Mouse (Mus musculus): Measurements from ENCODE around the gene Atg101. TPM values are rescaled to one million over a fixed set of nuclear protein-coding genes. Genes with fewer than 3 reads are reported as not detected.

Atg101 gene
- 44.3 TPM for polyA plus RNA-seq (2015; fragmentation: Illumina TruSeq; extraction: RNeasy Lipid Tissue Mini Kit (QIAGEN cat#74804); ENCODE audit: low read depth, low replicate concordance)

GRCm38 (mm10) chr15:101283911-101284750, at the start of gene Atg101:
Gene Atg101, plus strand, starts transcription at chr15:101284272.

GRCm38 (mm10) chr15:101253886-101254795, 29.9 kb upstream of the Atg101 start, which contains the start of gene Nr4a1:
Gene Nr4a1, plus strand, starts transcription at chr15:101254269.

DNA sequence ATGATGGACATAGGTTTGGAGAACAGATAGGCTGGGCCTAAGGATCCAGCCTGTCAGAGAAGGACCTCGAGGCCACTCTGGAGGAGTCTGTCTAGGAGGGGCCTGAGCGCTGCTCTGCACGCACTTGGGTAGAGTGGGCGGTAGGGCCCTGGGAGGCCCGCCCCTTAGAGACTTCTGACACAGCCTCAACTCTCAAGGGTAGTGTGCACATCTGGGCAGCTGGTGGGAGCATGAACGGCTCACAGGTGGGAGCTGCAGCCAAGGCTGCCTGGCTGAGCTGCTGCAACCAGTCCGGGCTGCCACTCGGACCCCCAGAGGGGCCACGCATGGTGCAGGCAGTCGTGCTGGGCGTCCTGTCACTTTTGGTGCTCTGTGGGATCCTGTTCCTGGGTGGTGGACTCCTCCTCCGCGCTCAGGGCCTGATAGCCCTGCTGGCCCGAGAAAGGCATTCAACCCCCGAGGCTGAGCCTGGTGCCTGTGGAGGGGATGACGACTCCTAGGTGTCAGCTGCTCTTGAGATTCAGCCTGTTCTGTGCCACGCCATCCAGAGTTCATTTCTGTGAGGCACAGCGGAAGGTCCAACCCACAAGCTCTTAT, 9.1 kb downstream of the Atg101 start, which contains the start of gene 6030408B16Rik:
6030408B16Rik (plus strand) TSS at position 188 of the 597 bp plus-strand sequence.

Other genes with a start within 250 kb of the Atg101 start
- gene Gm47841, start 236.9 kb upstream of the Atg101 start, polyA plus RNA-seq (2015; fragmentation: Illumina TruSeq; extraction: RNeasy Lipid Tissue Mini Kit (QIAGEN cat#74804); ENCODE audit: low read depth, low replicate concordance) = not detected
- gene Fignl2, start 205.7 kb upstream of the Atg101 start, polyA plus RNA-seq (2015; fragmentation: Illumina TruSeq; extraction: RNeasy Lipid Tissue Mini Kit (QIAGEN cat#74804); ENCODE audit: low read depth, low replicate concordance) = 0.62 TPM
- not detected for gene Ankrd33, start 168.5 kb upstream of the Atg101 start, polyA plus RNA-seq (2015; fragmentation: Illumina TruSeq; extraction: RNeasy Lipid Tissue Mini Kit (QIAGEN cat#74804); ENCODE audit: low read depth, low replicate concordance)
- 13.8 TPM for gene Acvrl1, start 155.8 kb upstream of the Atg101 start, polyA plus RNA-seq (2015; fragmentation: Illumina TruSeq; extraction: RNeasy Lipid Tissue Mini Kit (QIAGEN cat#74804); ENCODE audit: low read depth, low replicate concordance)
- gene Acvr1b, start 110.2 kb upstream of the Atg101 start, polyA plus RNA-seq (2015; fragmentation: Illumina TruSeq; extraction: RNeasy Lipid Tissue Mini Kit (QIAGEN cat#74804); ENCODE audit: low read depth, low replicate concordance) = 62.2 TPM
- gene Grasp, start 60.1 kb upstream of the Atg101 start, polyA plus RNA-seq (2015; fragmentation: Illumina TruSeq; extraction: RNeasy Lipid Tissue Mini Kit (QIAGEN cat#74804); ENCODE audit: low read depth, low replicate concordance) = 29.4 TPM
- gene Nr4a1, start 30.0 kb upstream of the Atg101 start, polyA plus RNA-seq (2015; fragmentation: Illumina TruSeq; extraction: RNeasy Lipid Tissue Mini Kit (QIAGEN cat#74804); ENCODE audit: low read depth, low replicate concordance) = 91.2 TPM
- not detected for gene 6030408B16Rik, start 8.9 kb downstream of the Atg101 start, polyA plus RNA-seq (2015; fragmentation: Illumina TruSeq; extraction: RNeasy Lipid Tissue Mini Kit (QIAGEN cat#74804); ENCODE audit: low read depth, low replicate concordance)
- 3.3 TPM for gene Krt80, start 85.9 kb downstream of the Atg101 start, polyA plus RNA-seq (2015; fragmentation: Illumina TruSeq; extraction: RNeasy Lipid Tissue Mini Kit (QIAGEN cat#74804); ENCODE audit: low read depth, low replicate concordance)
- not detected for gene Krt7, start 126.8 kb downstream of the Atg101 start, polyA plus RNA-seq (2015; fragmentation: Illumina TruSeq; extraction: RNeasy Lipid Tissue Mini Kit (QIAGEN cat#74804); ENCODE audit: low read depth, low replicate concordance)
- gene Krt87, start 154.5 kb downstream of the Atg101 start, polyA plus RNA-seq (2015; fragmentation: Illumina TruSeq; extraction: RNeasy Lipid Tissue Mini Kit (QIAGEN cat#74804); ENCODE audit: low read depth, low replicate concordance) = 0.19 TPM
- gene Krt88, start 163.5 kb downstream of the Atg101 start, polyA plus RNA-seq (2015; fragmentation: Illumina TruSeq; extraction: RNeasy Lipid Tissue Mini Kit (QIAGEN cat#74804); ENCODE audit: low read depth, low replicate concordance) = not detected
- not detected for gene Krt81, start 179.5 kb downstream of the Atg101 start, polyA plus RNA-seq (2015; fragmentation: Illumina TruSeq; extraction: RNeasy Lipid Tissue Mini Kit (QIAGEN cat#74804); ENCODE audit: low read depth, low replicate concordance)
- gene Krt86, start 189.2 kb downstream of the Atg101 start, polyA plus RNA-seq (2015; fragmentation: Illumina TruSeq; extraction: RNeasy Lipid Tissue Mini Kit (QIAGEN cat#74804); ENCODE audit: low read depth, low replicate concordance) = not detected
- not detected for gene Krt83, start 207.2 kb downstream of the Atg101 start, polyA plus RNA-seq (2015; fragmentation: Illumina TruSeq; extraction: RNeasy Lipid Tissue Mini Kit (QIAGEN cat#74804); ENCODE audit: low read depth, low replicate concordance)
- not detected for gene Gm49425, start 233.0 kb downstream of the Atg101 start, polyA plus RNA-seq (2015; fragmentation: Illumina TruSeq; extraction: RNeasy Lipid Tissue Mini Kit (QIAGEN cat#74804); ENCODE audit: low read depth, low replicate concordance)
- gene Krt84, start 248.5 kb downstream of the Atg101 start, polyA plus RNA-seq (2015; fragmentation: Illumina TruSeq; extraction: RNeasy Lipid Tissue Mini Kit (QIAGEN cat#74804); ENCODE audit: low read depth, low replicate concordance) = not detected